Comparison of ENCODE assay signal across 13 mouse cellular contexts in the genomic region with DNA sequence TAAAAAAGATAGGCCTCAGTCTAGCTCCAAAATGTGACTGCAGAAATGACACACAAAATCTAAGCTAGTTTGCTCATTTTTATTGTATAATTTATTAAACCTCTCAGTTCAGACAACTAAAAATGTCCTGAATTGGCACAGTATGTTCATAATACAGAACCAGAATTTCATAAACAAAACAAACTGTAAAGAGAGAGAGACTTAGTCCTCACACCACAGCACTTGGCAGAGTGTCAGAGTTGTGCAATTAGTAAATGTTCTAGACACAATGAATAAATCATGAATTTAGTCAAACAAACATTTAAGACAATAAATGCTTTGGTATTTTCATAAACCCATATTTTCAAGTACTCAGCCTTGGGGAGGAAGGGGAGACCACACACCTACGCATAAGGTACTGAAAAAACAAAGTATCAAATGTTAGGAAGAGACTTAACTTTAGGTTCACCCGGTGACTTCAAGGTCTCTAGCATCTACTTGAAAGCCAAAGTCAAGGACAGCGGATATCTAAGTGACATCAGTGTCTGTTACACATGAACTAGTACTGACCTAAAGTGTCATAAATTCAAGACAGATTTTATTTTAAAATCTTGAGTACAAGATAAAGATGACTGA. TPM values are rescaled to one million over a fixed set of nuclear protein-coding genes. Genes with fewer than 3 reads are reported as not detected.
DNase-seq lines count a peak whose midpoint lies in the region; ATAC-seq and TF ChIP-seq lines count a peak whose summit lies in the region.
"Had no signal": no experiment of that assay in that cellular context is flagged by ENCODE, and none has a peak within 500 bp of the region (broad histone marks: within the 10 kb centered on the region; RNA-seq: fewer than 3 reads in every experiment).

No protein-coding gene starts in this region.

- no peak for DNase-seq in lung, postnatal 4 days
- peak; percentile 37 for DNase-seq in brain, adult 2 months (ENCODE audit: low read depth, low spot score)
- no peak for DNase-seq in cerebellum, adult 11-12 months
- DNase-seq: left cerebral cortex, postnatal 4 days; spleen, adult 18-20 months had no signal

- peak overlapping the region; percentile 12; the same call in 1 of the 2 replicates for H3K27ac ChIP-seq in forebrain, embryonic 16.5 days (ENCODE audit: low read length)
- no peak overlapping the region for H3K27ac ChIP-seq in forebrain, embryonic 13.5 days
- H3K27ac ChIP-seq in lung, embryonic 15.5 days = no peak overlapping the region
- no peak overlapping the region for H3K27ac ChIP-seq in hindbrain, embryonic 12.5 days
- H3K27ac ChIP-seq: midbrain, embryonic 13.5 days had no signal

- H3K9ac ChIP-seq in forebrain, embryonic 16.5 days (replicated peaks; ENCODE audit: low read depth, low read length) = no peak overlapping the region
- H3K9ac ChIP-seq in forebrain, embryonic 13.5 days = no peak overlapping the region
- H3K9ac ChIP-seq in lung, embryonic 15.5 days = no peak overlapping the region
- H3K9ac ChIP-seq in hindbrain, embryonic 12.5 days = no peak overlapping the region
- H3K9ac ChIP-seq: midbrain, embryonic 13.5 days had no signal

- peaks cover 20% of the 10 kb centered on the region for H3K4me1 ChIP-seq in forebrain, embryonic 16.5 days (replicated peaks; ENCODE audit: control insufficient read depth, insufficient read depth, low read length)
- H3K4me1 ChIP-seq in forebrain, embryonic 13.5 days = peaks cover 18% of the 10 kb centered on the region
- H3K4me1 ChIP-seq in lung, embryonic 15.5 days = peaks cover 39% of the 10 kb centered on the region
- peaks cover 43% of the 10 kb centered on the region for H3K4me1 ChIP-seq in hindbrain, embryonic 12.5 days

- no peaks in the 10 kb centered on the region for H3K9me3 ChIP-seq in forebrain, embryonic 16.5 days (ENCODE audit: control insufficient read depth, low read length)
- no peaks in the 10 kb centered on the region for H3K9me3 ChIP-seq in forebrain, embryonic 13.5 days (replicated peaks)
- no peaks in the 10 kb centered on the region for H3K9me3 ChIP-seq in lung, embryonic 15.5 days
- H3K9me3 ChIP-seq in hindbrain, embryonic 12.5 days (replicated peaks) = no peaks in the 10 kb centered on the region
- H3K9me3 ChIP-seq: G1E; midbrain, embryonic 13.5 days had no signal

- H3K36me3 ChIP-seq in forebrain, embryonic 16.5 days (ENCODE audit: control insufficient read depth, insufficient read depth) = no peaks in the 10 kb centered on the region
- no peaks in the 10 kb centered on the region for H3K36me3 ChIP-seq in forebrain, embryonic 13.5 days (ENCODE audit: poor library complexity, severe bottlenecking)
- H3K36me3 ChIP-seq in lung, embryonic 15.5 days = no peaks in the 10 kb centered on the region
- H3K36me3 ChIP-seq in myocyte (ENCODE audit: control insufficient read depth, insufficient read depth) = no peaks in the 10 kb centered on the region
- H3K36me3 ChIP-seq in hindbrain, embryonic 12.5 days = no peaks in the 10 kb centered on the region
- H3K36me3 ChIP-seq: midbrain, embryonic 13.5 days had no signal

- 91% methylated on average over 3 of the region's 3 CpGs for WGBS in forebrain, embryonic 16.5 days
- WGBS in forebrain, embryonic 13.5 days = 90% methylated on average over 3 of the region's 3 CpGs
- WGBS in lung, embryonic 15.5 days = 63% methylated on average over 3 of the region's 3 CpGs
- WGBS in hindbrain, embryonic 12.5 days = 86% methylated on average over 3 of the region's 3 CpGs

- no peak for TF ChIP-seq POLR2A in myocyte (IDR thresholded peaks at IDR 0.05; ENCODE audit: insufficient read length, low read depth)

- H3ac ChIP-seq in myocyte (ENCODE audit: control insufficient read depth, insufficient read length) = no peak overlapping the region

- H3K27me3 ChIP-seq in forebrain, embryonic 16.5 days (replicated peaks; ENCODE audit: control insufficient read depth, insufficient read depth, low read length) = no peaks in the 10 kb centered on the region
- H3K27me3 ChIP-seq in forebrain, embryonic 13.5 days = no peaks in the 10 kb centered on the region
- no peaks in the 10 kb centered on the region for H3K27me3 ChIP-seq in lung, embryonic 15.5 days
- H3K27me3 ChIP-seq in myocyte (ENCODE audit: control insufficient read depth, insufficient read depth, insufficient read length) = no peaks in the 10 kb centered on the region
- H3K27me3 ChIP-seq in hindbrain, embryonic 12.5 days = no peaks in the 10 kb centered on the region
- H3K27me3 ChIP-seq: midbrain, embryonic 13.5 days had no signal

- peaks cover 53% of the 10 kb centered on the region for H3K79me2 ChIP-seq in myocyte (ENCODE audit: control insufficient read depth, insufficient read depth)

- no peak overlapping the region for H3K4me3 ChIP-seq in forebrain, embryonic 16.5 days (replicated peaks; ENCODE audit: low read length)
- H3K4me3 ChIP-seq in forebrain, embryonic 13.5 days = no peak overlapping the region
- H3K4me3 ChIP-seq in lung, embryonic 15.5 days = no peak overlapping the region
- H3K4me3 ChIP-seq in myocyte = no peak overlapping the region
- H3K4me3 ChIP-seq in hindbrain, embryonic 12.5 days = no peak overlapping the region
- H3K4me3 ChIP-seq: midbrain, embryonic 13.5 days had no signal

- ATAC-seq in forebrain, embryonic 16.5 days = no peak
- ATAC-seq in forebrain, embryonic 13.5 days = no peak
- peak; percentile 71; the same call in 1 of the 2 replicates for ATAC-seq in lung, embryonic 15.5 days (ENCODE audit: borderline replicate concordance, extremely low read depth, low FRiP score, low TSS enrichment)
- no peak for ATAC-seq in hindbrain, embryonic 12.5 days (ENCODE audit: low FRiP score)
- ATAC-seq: activated CD4-positive, CD25-positive, alpha-beta regulatory T cell, adult 4 months; midbrain, embryonic 13.5 days had no signal

- no peak overlapping the region for H3K4me2 ChIP-seq in forebrain, embryonic 16.5 days (ENCODE audit: low read length)
- no peak overlapping the region for H3K4me2 ChIP-seq in forebrain, embryonic 13.5 days
- no peak overlapping the region for H3K4me2 ChIP-seq in lung, embryonic 15.5 days
- H3K4me2 ChIP-seq in myocyte (ENCODE audit: low read depth) = no peak overlapping the region
- no peak overlapping the region for H3K4me2 ChIP-seq in hindbrain, embryonic 12.5 days (replicated peaks)
- H3K4me2 ChIP-seq: midbrain, embryonic 13.5 days had no signal

TF ChIP-seq in myocyte, 11 proteins besides CTCF, POLR2A, EP300 and RAD21:
- TF ChIP-seq CEBPB (IDR thresholded peaks at IDR 0.05; ENCODE audit: insufficient read depth, poor library complexity, severe bottlenecking) (peak; percentile 65; the same call in 1 of the 2 replicates), MAX (IDR thresholded peaks at IDR 0.05; ENCODE audit: low read depth) (no peak), MYOD1 (IDR thresholded peaks at IDR 0.05; ENCODE audit: control insufficient read depth in 1 of 3, insufficient read length in 2 of 3, low read depth in 2 of 3) (no peak)

RNA-seq across cellular contexts. Expression of a gene that starts 52.8 kb away (rescaled TPM):
- 20.0 and 24.9 TPM in 2 replicates for polyA plus RNA-seq in forebrain, embryonic 16.5 days (2015; fragmentation: Nextera tagmentation; extraction: Ambion mirVana)
- polyA plus RNA-seq in forebrain, embryonic 13.5 days (2015; fragmentation: Nextera tagmentation; extraction: Ambion mirVana) = 22.5 and 26.6 TPM in 2 replicates
- 22.3 and 24.7 TPM in 2 replicates for polyA plus RNA-seq in lung, embryonic 15.5 days (2015; fragmentation: Nextera tagmentation; extraction: Ambion mirVana)
- 8.4 TPM for polyA plus RNA-seq in myocyte (2012; fragmentation: generic; extraction: Trizol)
- polyA plus RNA-seq in hindbrain, embryonic 12.5 days (2016; fragmentation: Nextera tagmentation; extraction: Ambion mirVana) = 38.2 and 39.2 TPM in 2 replicates
